Mouse (Mus musculus) intestine, embryonic 14.5 days (tissue): ENCODE data around the gene Gprc5d. TPM values are rescaled to one million over a fixed set of nuclear protein-coding genes. Genes with fewer than 3 reads are reported as not detected.

Experiments
- ATAC-seq: fragments of 200-750 bp; cut with Nextera tagmentation; replicated peaks from 2 replicates; pipeline ENCODE4 v1.8.0; 2017; ENCODE audit warnings: low read depth, moderate number of reproducible peaks, moderate TSS enrichment, moderate library complexity; ENCODE audit not compliant: low FRiP score, low TSS enrichment
- DNase-seq: peaks from one replicate; pipeline ENCODE4 v3.0.0-alpha.2; 2018; ENCODE audit warnings: low spot score
- H3K27ac ChIP-seq: fragments of 300-500 bp; sonication (generic); 2 replicates; pipeline ENCODE4 v1.5.1; 2014; ENCODE audit warnings: low read depth, mild to moderate bottlenecking, control low read depth
- H3K27me3 ChIP-seq: fragments of 300-500 bp; sonication (generic); replicated peaks from 2 replicates; pipeline ENCODE4 v1.6.1; 2014; ENCODE audit warnings: low read length, control low read depth; ENCODE audit not compliant: control insufficient read depth, insufficient read depth
- H3K36me3 ChIP-seq: fragments of 300-500 bp; sonication (generic); 2 replicates; pipeline ENCODE4 v1.6.1; 2014; ENCODE audit warnings: low read length, control low read depth; ENCODE audit not compliant: control insufficient read depth, insufficient read depth
- H3K4me1 ChIP-seq: fragments of 300-500 bp; sonication (generic); replicated peaks from 2 replicates; pipeline ENCODE4 v1.6.1; 2014; ENCODE audit warnings: low read length, control low read depth, mixed read lengths; ENCODE audit not compliant: control insufficient read depth, insufficient read depth
- H3K4me2 ChIP-seq: fragments of 300-500 bp; sonication (generic); 2 replicates; pipeline ENCODE4 v1.6.1; 2014; ENCODE audit warnings: low read length
- H3K4me3 ChIP-seq: fragments of 300-500 bp; sonication (generic); 2 replicates; pipeline ENCODE4 v1.5.1; 2014; ENCODE audit warnings: low read depth, low read length, control low read depth, mixed read lengths
- H3K9ac ChIP-seq: fragments of 300-500 bp; sonication (generic); 2 replicates; pipeline ENCODE4 v1.6.1; 2014; ENCODE audit warnings: mild to moderate bottlenecking, low read length
- H3K9me3 ChIP-seq: fragments of 300-500 bp; sonication (generic); 2 replicates; pipeline ENCODE4 v1.6.1; 2016; ENCODE audit warnings: low read length, control low read depth; ENCODE audit not compliant: control insufficient read depth
- WGBS: fragments of 180-500 bp; shearing (Covaris S2); extraction: QIAGEN DNeasy Blood & Tissue Kit; methylation state at CpG from one replicate; pipeline ENCODE4 v1.1.7; 2014; 5-methylcytosine and 5-hydroxymethylcytosine counted together
- polyA plus RNA-seq: library from polyadenylated mRNA; unstranded; fragments of >200 nt; fragmentation: Nextera tagmentation; extraction: Ambion mirVana; gene quantifications from 2 replicates; pipeline ENCODE4 v1.2.1, GENCODE M21; 2014

Gprc5d gene
- polyA plus RNA-seq, 1 experiment from 2014 or later, result not detected

DNA sequence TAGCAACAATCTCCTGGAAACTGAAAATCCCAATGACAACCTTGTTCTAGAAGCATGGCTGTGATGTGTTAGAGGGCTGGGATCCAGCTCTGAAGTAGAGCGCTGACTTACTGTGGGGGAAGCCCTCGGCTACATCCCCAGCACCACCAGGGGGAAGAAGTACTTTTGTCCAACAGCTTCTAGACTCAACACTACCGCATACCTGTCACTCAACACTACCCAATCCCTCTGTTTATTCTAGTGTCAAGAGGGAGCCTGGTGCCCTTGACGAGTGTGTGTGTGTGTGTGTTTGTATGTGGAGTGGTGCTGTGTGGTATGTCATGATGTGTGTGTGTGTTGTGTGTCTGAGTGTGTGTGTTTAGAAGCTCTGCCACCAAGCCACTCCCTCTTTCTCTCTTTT lies 39.4 kb upstream of the Gprc5d start:
- no peaks in the 10 kb centered on the region for H3K4me1 ChIP-seq
- no peak overlapping the region for H3K4me2 ChIP-seq
- 71% methylated on average over 4 of the region's 4 CpGs for WGBS
- H3K27ac ChIP-seq, result no peak overlapping the region
- no peaks in the 10 kb centered on the region for H3K27me3 ChIP-seq
- no peaks in the 10 kb centered on the region for H3K36me3 ChIP-seq
- no peak overlapping the region for H3K4me3 ChIP-seq
- H3K9me3 ChIP-seq, result 0 out of 2 replicates have a peak, but pooled peaks cover 4% of the 10 kb centered on the region
- H3K9ac ChIP-seq, result no peak overlapping the region
- no peak for DNase-seq
- ATAC-seq, result no peak

DNA sequence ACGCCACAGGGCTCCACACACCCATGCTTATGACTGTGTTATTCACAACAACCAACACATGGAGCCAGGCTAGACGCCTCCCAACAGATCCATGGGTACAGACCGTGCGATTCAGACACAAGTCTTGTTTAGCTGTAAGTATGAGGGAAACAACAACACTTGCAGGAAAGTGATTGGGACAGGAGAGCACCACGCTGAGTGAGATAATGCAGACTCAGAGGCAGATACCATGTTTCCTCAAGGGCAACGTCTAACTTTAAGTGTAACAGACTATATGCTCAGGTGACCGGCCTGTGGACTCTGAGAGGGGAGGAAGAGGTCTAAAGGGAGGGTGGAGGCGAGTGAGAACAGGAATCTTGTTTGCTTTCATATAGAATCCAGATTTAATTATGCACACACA lies 38.5 kb upstream of the Gprc5d start:
- no peak for ATAC-seq
- H3K4me3 ChIP-seq, result no peak overlapping the region
- no peaks in the 10 kb centered on the region for H3K36me3 ChIP-seq
- no peak overlapping the region for H3K4me2 ChIP-seq
- 77% methylated on average over 8 of the region's 8 CpGs for WGBS
- H3K27ac ChIP-seq, result no peak overlapping the region
- no peak for DNase-seq
- no peak overlapping the region for H3K9ac ChIP-seq
- H3K4me1 ChIP-seq, result no peaks in the 10 kb centered on the region
- H3K9me3 ChIP-seq, result 0 out of 2 replicates have a peak, but pooled peaks cover 4% of the 10 kb centered on the region
- no peaks in the 10 kb centered on the region for H3K27me3 ChIP-seq

DNA sequence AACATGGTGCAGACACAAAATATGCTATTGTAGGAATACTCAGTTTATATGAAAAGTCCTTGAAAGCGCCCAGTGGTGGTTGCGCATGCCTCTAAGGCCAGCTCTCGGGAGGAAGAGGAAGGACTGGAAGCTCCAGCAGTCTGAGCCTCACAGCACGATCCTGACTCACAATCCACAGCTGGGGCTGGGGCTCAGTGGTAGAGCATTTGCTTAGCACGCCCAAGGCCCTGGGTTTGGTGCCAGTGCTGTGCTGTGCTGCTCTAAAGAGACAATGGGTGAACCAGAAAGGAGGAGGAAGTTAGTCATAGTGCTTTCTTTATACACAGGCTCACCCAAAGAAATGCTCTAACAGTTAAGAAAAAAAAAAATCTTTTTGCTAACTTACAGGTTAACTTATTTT lies 35.6 kb upstream of the Gprc5d start:
- Histone ChIP-seq H3K36me3 (no peaks in the 10 kb centered on the region), H3K4me2 (no peak overlapping the region), H3K4me1 (no peaks in the 10 kb centered on the region), H3K4me3 (no peak overlapping the region), H3K27ac (no peak overlapping the region), H3K9me3 (0 out of 2 replicates have a peak, but pooled peaks cover 4% of the 10 kb centered on the region), H3K9ac (no peak overlapping the region), H3K27me3 (no peaks in the 10 kb centered on the region)
- ATAC-seq (no peak), DNase-seq (no peak)
- WGBS, result 83% methylated on average over 5 of the region's 5 CpGs

DNA sequence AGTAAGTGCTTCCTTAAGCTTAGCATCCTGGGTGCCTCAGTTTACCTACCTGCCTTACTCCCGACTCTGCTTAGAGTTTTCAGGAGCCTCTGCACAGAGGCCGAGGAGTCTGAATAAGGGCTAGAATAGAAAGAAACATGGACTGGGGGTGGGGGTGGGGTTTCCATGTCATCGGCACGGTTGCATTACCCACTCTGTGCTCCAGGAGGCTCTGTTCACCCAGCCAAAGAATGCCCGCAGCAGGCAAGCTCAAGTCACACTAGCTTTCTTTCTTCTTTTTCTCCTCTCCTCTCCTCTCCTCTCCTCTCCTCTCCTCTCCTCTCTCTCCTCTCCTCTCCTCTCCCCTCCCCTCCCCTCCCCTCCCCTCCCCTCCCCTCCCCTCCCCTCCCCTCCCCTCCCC lies 32.2 kb upstream of the Gprc5d start:
- peak; percentile 69 for DNase-seq
- 32% methylated on average over 5 of the region's 5 CpGs for WGBS

DNA sequence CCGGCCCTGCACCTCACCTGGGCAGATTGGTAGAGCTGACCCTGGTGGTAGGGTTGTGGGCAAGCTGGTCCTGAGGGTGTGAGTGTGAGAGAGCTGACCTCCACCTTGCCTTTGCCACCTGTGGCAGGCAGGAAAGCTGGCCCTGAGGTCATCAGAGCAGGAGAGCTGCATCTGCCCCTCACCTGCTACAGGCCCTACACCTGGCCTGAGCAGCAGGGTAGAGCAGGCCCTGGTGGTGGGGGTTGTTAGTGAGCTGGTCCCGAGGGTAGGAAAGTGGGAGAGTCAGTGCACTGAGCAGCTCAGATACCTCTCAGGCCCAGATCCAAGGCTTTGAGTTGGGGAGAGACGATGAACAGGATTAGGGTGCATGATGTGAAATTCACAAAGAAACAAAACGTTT lies 31.6 kb upstream of the Gprc5d start:
- Histone ChIP-seq H3K9ac (no peak overlapping the region), H3K27ac (no peak overlapping the region), H3K27me3 (no peaks in the 10 kb centered on the region), H3K4me3 (no peak overlapping the region), H3K36me3 (no peaks in the 10 kb centered on the region), H3K4me2 (no peak overlapping the region), H3K4me1 (no peaks in the 10 kb centered on the region), H3K9me3 (0 out of 2 replicates have a peak, but pooled peaks cover 4% of the 10 kb centered on the region)
- WGBS, result 78% methylated on average over 4 of the region's 4 CpGs
- no peak for DNase-seq
- ATAC-seq, result no peak; the same call in 1 of the 2 replicates

More for the DNA sequence above, 32.2 kb upstream of the Gprc5d start:
- Histone ChIP-seq H3K9ac (no peak overlapping the region), H3K4me2 (no peak overlapping the region), H3K9me3 (0 out of 2 replicates have a peak, but pooled peaks cover 4% of the 10 kb centered on the region), H3K27me3 (no peaks in the 10 kb centered on the region), H3K4me3 (no peak overlapping the region), H3K27ac (no peak overlapping the region), H3K36me3 (no peaks in the 10 kb centered on the region), H3K4me1 (no peaks in the 10 kb centered on the region)
- no peak for ATAC-seq

DNA sequence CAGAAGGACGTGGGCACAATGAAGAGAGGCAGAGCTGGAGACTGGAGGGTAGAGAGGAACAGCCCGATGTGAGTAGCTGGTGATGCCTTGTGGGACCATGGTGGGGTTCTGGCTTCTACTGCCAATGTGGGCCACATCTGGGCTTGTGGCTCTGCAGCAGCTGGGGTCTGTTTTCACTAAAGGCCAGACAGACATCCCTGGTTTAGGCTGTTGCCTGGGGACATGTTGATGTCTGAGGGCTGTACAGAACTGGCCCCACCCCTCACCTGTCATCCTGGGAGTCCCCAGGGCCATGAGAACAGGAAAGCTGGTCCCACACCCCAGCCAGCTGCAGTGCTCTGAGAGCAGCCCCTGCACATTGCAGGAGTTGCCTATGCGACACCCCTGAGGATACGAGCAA lies 31.1 kb upstream of the Gprc5d start:
- H3K4me3 ChIP-seq, result no peak overlapping the region
- H3K36me3 ChIP-seq, result no peaks in the 10 kb centered on the region
- no peaks in the 10 kb centered on the region for H3K27me3 ChIP-seq
- no peak overlapping the region for H3K9ac ChIP-seq
- ATAC-seq, result no peak
- no peak overlapping the region for H3K4me2 ChIP-seq
- DNase-seq, result no peak
- H3K27ac ChIP-seq, result no peak overlapping the region
- WGBS, result 68% methylated on average over 4 of the region's 4 CpGs
- no peaks in the 10 kb centered on the region for H3K4me1 ChIP-seq
- 0 out of 2 replicates have a peak, but pooled peaks cover 4% of the 10 kb centered on the region for H3K9me3 ChIP-seq

DNA sequence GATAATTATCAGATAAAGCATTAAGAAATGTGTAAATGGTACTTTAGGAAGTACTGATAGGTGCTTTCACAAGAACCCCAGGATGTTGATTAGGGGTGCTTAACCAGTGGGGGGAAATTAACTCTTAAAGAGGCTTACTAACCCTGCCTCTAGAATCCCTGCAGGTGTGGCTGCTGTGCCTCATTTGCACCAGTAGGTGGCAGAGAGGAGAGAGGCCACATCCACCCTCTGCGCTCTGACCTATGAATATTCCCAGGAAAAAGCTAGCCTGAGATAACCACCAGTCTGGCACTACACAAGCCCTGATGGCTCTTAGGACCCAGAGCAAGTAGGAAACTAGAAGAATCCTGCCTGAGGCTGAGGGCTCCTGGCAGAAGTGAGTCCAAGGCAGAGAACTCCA lies 30.4 kb upstream of the Gprc5d start:
- Histone ChIP-seq H3K4me2 (no peak overlapping the region), H3K4me1 (no peaks in the 10 kb centered on the region), H3K9me3 (0 out of 2 replicates have a peak, but pooled peaks cover 4% of the 10 kb centered on the region), H3K36me3 (no peaks in the 10 kb centered on the region), H3K9ac (no peak overlapping the region), H3K27ac (no peak overlapping the region), H3K4me3 (no peak overlapping the region), H3K27me3 (no peaks in the 10 kb centered on the region)
- ATAC-seq (0 out of 2 replicates have a peak, but pooled peaks have one; percentile 17), DNase-seq (peak; percentile 59)
- WGBS, result 46% methylated on average over 1 of the region's 1 CpGs

DNA sequence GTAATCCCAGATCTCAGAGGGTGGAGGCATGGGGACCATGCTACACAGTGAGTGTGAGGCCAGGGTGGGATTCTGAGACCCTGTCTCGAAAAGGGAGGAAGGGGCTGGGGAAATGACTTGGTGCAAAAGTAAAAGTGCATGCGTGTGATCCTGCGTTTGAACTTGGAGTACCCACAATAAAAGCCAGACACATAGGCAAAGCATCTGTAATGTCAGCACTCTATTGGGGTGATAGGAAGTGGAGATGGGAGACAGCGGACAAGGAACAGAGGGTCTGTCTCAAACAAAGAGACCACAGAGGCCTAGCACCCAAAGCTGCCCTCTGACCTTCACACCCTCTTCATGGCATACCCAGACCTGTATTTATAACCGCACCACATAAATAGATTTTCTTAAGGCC lies 27.9 kb upstream of the Gprc5d start:
- Histone ChIP-seq H3K4me3 (no peak overlapping the region), H3K4me1 (no peaks in the 10 kb centered on the region), H3K27ac (no peak overlapping the region), H3K36me3 (no peaks in the 10 kb centered on the region), H3K9me3 (no peaks in the 10 kb centered on the region), H3K9ac (no peak overlapping the region), H3K4me2 (no peak overlapping the region), H3K27me3 (no peaks in the 10 kb centered on the region)
- ATAC-seq (no peak), DNase-seq (no peak)
- WGBS, result 86% methylated on average over 5 of the region's 5 CpGs

DNA sequence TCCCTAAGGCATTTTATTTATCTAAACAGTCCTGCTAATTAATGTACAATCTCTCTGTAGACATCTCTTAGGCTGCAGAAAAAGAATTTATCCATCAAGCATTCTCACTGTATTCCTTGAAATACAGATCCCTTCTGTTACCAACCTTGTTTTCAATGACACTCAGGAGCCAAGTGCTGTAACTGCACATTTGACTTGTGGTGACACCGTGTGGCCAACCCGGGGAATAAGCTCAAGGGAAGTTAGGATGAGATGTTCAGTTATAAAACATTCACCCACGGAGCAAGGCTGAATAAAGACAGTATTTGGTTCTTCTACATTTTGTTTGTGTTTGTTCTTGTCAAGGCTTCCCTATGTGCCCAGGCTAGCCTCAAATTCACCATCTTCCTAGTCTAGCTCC lies 26.4 kb upstream of the Gprc5d start:
- no peak for DNase-seq
- Histone ChIP-seq H3K4me1 (no peaks in the 10 kb centered on the region), H3K4me3 (no peak overlapping the region), H3K27me3 (no peaks in the 10 kb centered on the region), H3K36me3 (no peaks in the 10 kb centered on the region), H3K9me3 (no peaks in the 10 kb centered on the region), H3K4me2 (no peak overlapping the region), H3K27ac (no peak overlapping the region), H3K9ac (no peak overlapping the region)
- no peak for ATAC-seq
- 9% methylated on average over 3 of the region's 3 CpGs for WGBS
